Mouse (Mus musculus): ENCODE data around the gene Grcc10. TPM values are rescaled to one million over a fixed set of nuclear protein-coding genes. Genes with fewer than 3 reads are reported as not detected.

Gene Grcc10
- polyA plus RNA-seq, 1 experiment: 329 TPM

DNA sequence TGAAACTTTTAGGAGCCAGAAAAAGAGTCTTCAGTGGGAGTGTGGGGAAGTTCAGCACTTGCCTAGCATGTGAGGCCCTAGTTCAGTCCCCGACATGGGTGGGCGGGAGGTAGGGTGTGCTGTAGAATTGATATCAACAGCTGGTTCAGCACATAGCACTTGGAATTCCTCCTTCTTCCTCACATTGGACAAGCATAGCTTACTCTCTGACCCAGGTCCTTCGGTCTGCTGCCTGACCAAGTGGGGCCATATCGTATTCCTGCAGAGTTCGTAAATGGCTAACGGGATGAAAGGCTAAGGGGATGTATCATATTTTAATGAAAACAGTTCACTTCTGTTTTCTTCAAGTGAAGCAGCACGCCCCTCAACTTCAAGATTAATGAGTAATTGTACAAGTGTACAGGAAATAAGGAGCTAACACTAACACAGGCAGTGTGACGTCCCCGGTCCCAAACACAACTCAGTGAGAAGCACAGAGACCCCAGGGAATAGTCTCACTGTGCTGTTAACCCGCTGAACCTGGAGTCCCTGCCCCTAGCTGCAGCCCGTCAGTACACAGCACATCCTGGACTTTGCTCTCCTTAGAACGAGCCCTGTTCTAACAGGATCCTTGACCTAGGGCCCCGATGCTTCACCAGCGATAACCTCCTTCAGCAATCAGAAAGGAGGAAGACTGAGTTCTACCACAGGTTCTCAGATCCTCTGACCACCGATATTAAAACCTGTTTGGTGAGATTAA, 47.8 kb downstream of the Grcc10 start:
- Histone ChIP-seq H3K4me1 (ENCODE audit: control insufficient read depth, insufficient read depth, low read length) (peaks cover 24% of the 10 kb centered on the region), H3K27ac (ENCODE audit: insufficient read depth, low read length) (peak overlapping the region; percentile 56), H3K4me3 (replicated peaks; ENCODE audit: insufficient read depth, low read depth, low read length) (no peak overlapping the region), H3K27me3 (ENCODE audit: control insufficient read depth, insufficient read depth, low read length) (no peaks in the 10 kb centered on the region)
- DNase-seq: no peak
- WGBS: 80% methylated on average over 15 of the region's 15 CpGs
- no peak for TF ChIP-seq POLR2A (IDR thresholded peaks at IDR 0.05; ENCODE audit: borderline replicate concordance, insufficient read depth, low read length)
- TF ChIP-seq CTCF (IDR thresholded peaks at IDR 0.05; ENCODE audit: borderline replicate concordance, insufficient read depth, low read depth, low read length): no peak

DNA sequence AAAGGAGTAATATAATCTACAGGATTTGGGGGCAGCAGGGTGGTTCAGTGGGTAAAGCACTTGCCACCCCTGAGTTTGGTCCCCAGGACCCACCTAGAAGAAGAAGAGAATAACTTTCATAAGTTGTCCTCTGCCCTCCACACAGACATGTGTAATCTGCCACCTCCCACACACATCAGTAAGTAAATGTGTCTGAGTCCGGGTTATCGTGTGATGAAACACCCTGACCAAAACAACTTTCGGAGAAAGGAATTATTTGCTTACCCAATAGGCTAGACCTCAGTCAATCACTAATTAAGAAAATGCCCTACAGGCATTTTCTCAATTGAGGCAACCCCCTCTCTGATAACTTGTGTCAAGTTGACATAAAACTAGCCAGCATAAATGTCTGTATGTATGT, 50.7 kb downstream of the Grcc10 start:
- TF ChIP-seq POLR2A (IDR thresholded peaks at IDR 0.05; ENCODE audit: borderline replicate concordance, insufficient read depth, low read length) (no peak), CTCF (IDR thresholded peaks at IDR 0.05; ENCODE audit: borderline replicate concordance, insufficient read depth, low read depth, low read length) (no peak)
- Histone ChIP-seq H3K27ac (ENCODE audit: insufficient read depth, low read length) (no peak overlapping the region), H3K27me3 (ENCODE audit: control insufficient read depth, insufficient read depth, low read length) (no peaks in the 10 kb centered on the region), H3K4me3 (replicated peaks; ENCODE audit: insufficient read depth, low read depth, low read length) (no peak overlapping the region), H3K4me1 (ENCODE audit: control insufficient read depth, insufficient read depth, low read length) (peaks cover 18% of the 10 kb centered on the region)
- WGBS: 93% methylated on average over 3 of the region's 3 CpGs
- DNase-seq: no peak

Other genes with a start within 250 kb of the Grcc10 start
- 0.20 and 0.27 TPM in 2 replicates for gene C1rl, start 248.3 kb downstream of the Grcc10 start, polyA plus RNA-seq (2012; rRNA removed)
- gene C1ra, start 229.0 kb downstream of the Grcc10 start, polyA plus RNA-seq (2012; rRNA removed): 0.47 and 0.59 TPM in 2 replicates
- 1.2 and 1.3 TPM in 2 replicates for gene C1s1, start 199.0 kb downstream of the Grcc10 start, polyA plus RNA-seq (2012; rRNA removed)
- gene C1rb, start 171.1 kb downstream of the Grcc10 start, polyA plus RNA-seq (2012; rRNA removed): not detected in 2 replicates
- gene C1s2, start 105.3 kb downstream of the Grcc10 start, polyA plus RNA-seq (2012; rRNA removed): 0.17 and 0.18 TPM in 2 replicates
- gene Lpcat3, start 78.3 kb downstream of the Grcc10 start, polyA plus RNA-seq (2012; rRNA removed): 56.4 and 60.0 TPM in 2 replicates
- gene Emg1, start 29.2 kb downstream of the Grcc10 start, polyA plus RNA-seq (2012; rRNA removed): 93.3 and 101 TPM in 2 replicates
- gene Phb2, start 29.0 kb downstream of the Grcc10 start, polyA plus RNA-seq (2012; rRNA removed): 114 and 115 TPM in 2 replicates
- gene Ptpn6, start 2.7 kb downstream of the Grcc10 start, polyA plus RNA-seq (2012; rRNA removed): 2.2 and 2.4 TPM in 2 replicates
- not detected in 2 replicates for gene Gm45234, start 14.6 kb upstream of the Grcc10 start, polyA plus RNA-seq (2012; rRNA removed)
- gene Atn1, start 15.2 kb upstream of the Grcc10 start, polyA plus RNA-seq (2012; rRNA removed): 83.5 and 90.3 TPM in 2 replicates
- 888 and 918 TPM in 2 replicates for gene Eno2, start 28.3 kb upstream of the Grcc10 start, polyA plus RNA-seq (2012; rRNA removed)
- 4.9 and 6.7 TPM in 2 replicates for gene Lrrc23, start 38.4 kb upstream of the Grcc10 start, polyA plus RNA-seq (2012; rRNA removed)
- gene Spsb2, start 67.3 kb upstream of the Grcc10 start, polyA plus RNA-seq (2012; rRNA removed): 12.1 and 13.8 TPM in 2 replicates
- gene Tpi1, start 72.9 kb upstream of the Grcc10 start, polyA plus RNA-seq (2012; rRNA removed): 1,162 and 1,205 TPM in 2 replicates
- 155 and 159 TPM in 2 replicates for gene Usp5, start 88.1 kb upstream of the Grcc10 start, polyA plus RNA-seq (2012; rRNA removed)
- 1.3 and 1.4 TPM in 2 replicates for gene Cdca3, start 88.2 kb upstream of the Grcc10 start, polyA plus RNA-seq (2012; rRNA removed)
- 0.84 and 1.3 TPM in 2 replicates for gene Gnb3, start 98.9 kb upstream of the Grcc10 start, polyA plus RNA-seq (2012; rRNA removed)
- gene P3h3, start 116.4 kb upstream of the Grcc10 start, polyA plus RNA-seq (2012; rRNA removed): 106 and 112 TPM in 2 replicates
- 177 and 183 TPM in 2 replicates for gene Gpr162, start 122.6 kb upstream of the Grcc10 start, polyA plus RNA-seq (2012; rRNA removed)
- gene Cd4, start 146.8 kb upstream of the Grcc10 start, polyA plus RNA-seq (2012; rRNA removed): 0.05 and 0.26 TPM in 2 replicates
- gene Lag3, start 170.3 kb upstream of the Grcc10 start, polyA plus RNA-seq (2012; rRNA removed): 1.5 TPM in 2 replicates
- 958 and 983 TPM in 2 replicates for gene Ptms, start 178.7 kb upstream of the Grcc10 start, polyA plus RNA-seq (2012; rRNA removed)
- gene Mlf2, start 190.0 kb upstream of the Grcc10 start, polyA plus RNA-seq (2012; rRNA removed): 669 and 677 TPM in 2 replicates
- gene Cops7a, start 224.2 kb upstream of the Grcc10 start, polyA plus RNA-seq (2012; rRNA removed): 276 and 289 TPM in 2 replicates

Data from cerebellum, adult 2 months (tissue).